Mouse (Mus musculus) liver, embryonic 16.5 days (tissue): ENCODE results near the gene Sbf2. TPM values are rescaled to one million over a fixed set of nuclear protein-coding genes. Genes with fewer than 3 reads are reported as not detected.

ENCODE experiments used
- ATAC-seq: fragments of 200-750 bp; cut with Nextera tagmentation; 2 replicates; pipeline ENCODE4 v1.8.0; 2017; ENCODE audit warnings: low read depth, mild to moderate bottlenecking, moderate number of reproducible peaks, moderate library complexity
- H3K27ac ChIP-seq: fragments of 300-500 bp; sonication (generic); 2 replicates; pipeline ENCODE4 v1.5.1; 2014; ENCODE audit warnings: mild to moderate bottlenecking, low read length
- H3K27me3 ChIP-seq: fragments of 300-500 bp; sonication (generic); 2 replicates; pipeline ENCODE4 v1.6.1; 2014; ENCODE audit warnings: low read depth, low read length, mixed read lengths; ENCODE audit not compliant: control insufficient read depth, insufficient read depth
- H3K36me3 ChIP-seq: fragments of 300-500 bp; sonication (generic); 2 replicates; pipeline ENCODE4 v1.6.1; 2014; ENCODE audit warnings: mild to moderate bottlenecking; ENCODE audit not compliant: control insufficient read depth, insufficient read depth
- H3K4me1 ChIP-seq: fragments of 300-500 bp; sonication (generic); 2 replicates; pipeline ENCODE4 v1.6.1; 2014; ENCODE audit warnings: low read depth, low read length, mixed read lengths; ENCODE audit not compliant: control insufficient read depth
- H3K4me2 ChIP-seq: fragments of 300-500 bp; sonication (generic); 2 replicates; pipeline ENCODE4 v1.6.1; 2014; ENCODE audit warnings: low read depth, low read length, mixed read lengths
- H3K4me3 ChIP-seq: fragments of 300-500 bp; sonication (generic); 2 replicates; pipeline ENCODE4 v1.5.1; 2014; ENCODE audit warnings: low read depth, mild to moderate bottlenecking, low read length
- H3K9ac ChIP-seq: fragments of 300-500 bp; sonication (generic); 2 replicates; pipeline ENCODE4 v1.6.1; 2014; ENCODE audit warnings: low read depth, low read length
- H3K9me3 ChIP-seq: fragments of 300-500 bp; sonication (generic); replicated peaks from 2 replicates; pipeline ENCODE4 v1.6.1; 2016; ENCODE audit warnings: low read length; ENCODE audit not compliant: control insufficient read depth
- WGBS: fragments of 180-500 bp; shearing (Covaris S2); extraction: QIAGEN DNeasy Blood & Tissue Kit; methylation state at CpG from one replicate; pipeline ENCODE4 v1.1.7; 2014; ENCODE audit not compliant: insufficient replicate concordance; 5-methylcytosine and 5-hydroxymethylcytosine counted together
- polyA plus RNA-seq: library from polyadenylated mRNA; unstranded; fragments of >200 nt; fragmentation: Nextera tagmentation; extraction: Ambion mirVana; gene quantifications from 2 replicates; pipeline ENCODE4 v1.2.1, GENCODE M21; 2015

Sbf2 gene
- polyA plus RNA-seq, 1 experiment from 2014 or later, result 7.3 TPM

- H3K4me2 ChIP-seq, result no peak overlapping the region
- 71% methylated on average over 1 of the region's 1 CpGs for WGBS
- H3K27me3 ChIP-seq, result no peaks in the 10 kb centered on the region
- no peak overlapping the region for H3K4me3 ChIP-seq
- no peak for ATAC-seq
- H3K9ac ChIP-seq, result no peak overlapping the region
- no peak overlapping the region for H3K27ac ChIP-seq
- H3K4me1 ChIP-seq, result no peaks in the 10 kb centered on the region
- peaks cover 3% of the 10 kb centered on the region for H3K36me3 ChIP-seq
- H3K9me3 ChIP-seq, result no peaks in the 10 kb centered on the region
These were observed 289.9 kb downstream of the Sbf2 start for GRCm38 (mm10) chr7:110324852-110325251.

- no peak for ATAC-seq
- Histone ChIP-seq H3K27me3 (no peaks in the 10 kb centered on the region), H3K4me3 (no peak overlapping the region), H3K4me2 (no peak overlapping the region), H3K9ac (no peak overlapping the region), H3K36me3 (peaks cover 3% of the 10 kb centered on the region), H3K4me1 (no peaks in the 10 kb centered on the region), H3K9me3 (no peaks in the 10 kb centered on the region), H3K27ac (no peak overlapping the region)
- 59% methylated on average over 5 of the region's 5 CpGs for whole genome bisulfite sequencing
These were observed 293.6 kb downstream of the Sbf2 start for GRCm38 (mm10) chr7:110321106-110321505.

GRCm38 (mm10) chr7:110318971-110319519, 295.7 kb downstream of the Sbf2 start:
- Histone ChIP-seq H3K9me3 (no peaks in the 10 kb centered on the region), H3K4me3 (no peak overlapping the region), H3K27me3 (no peaks in the 10 kb centered on the region), H3K36me3 (no peaks in the 10 kb centered on the region; the same call in 1 of the 2 replicates), H3K27ac (no peak overlapping the region), H3K9ac (no peak overlapping the region), H3K4me2 (no peak overlapping the region), H3K4me1 (no peaks in the 10 kb centered on the region)
- 43% methylated on average over 6 of the region's 6 CpGs for WGBS
- no peak for ATAC-seq

GRCm38 (mm10) chr7:110317412-110317811, 297.3 kb downstream of the Sbf2 start:
- Histone ChIP-seq H3K36me3 (no peaks in the 10 kb centered on the region; the same call in 1 of the 2 replicates), H3K27me3 (no peaks in the 10 kb centered on the region), H3K9me3 (no peaks in the 10 kb centered on the region), H3K9ac (no peak overlapping the region), H3K4me1 (no peaks in the 10 kb centered on the region), H3K27ac (no peak overlapping the region), H3K4me3 (no peak overlapping the region), H3K4me2 (no peak overlapping the region)
- WGBS, result 68% methylated on average over 4 of the region's 4 CpGs
- no peak for ATAC-seq

- Histone ChIP-seq H3K4me3 (no peak overlapping the region), H3K9ac (no peak overlapping the region), H3K36me3 (peaks cover 2% of the 10 kb centered on the region), H3K9me3 (no peaks in the 10 kb centered on the region), H3K27ac (no peak overlapping the region), H3K27me3 (no peaks in the 10 kb centered on the region), H3K4me1 (no peaks in the 10 kb centered on the region), H3K4me2 (no peak overlapping the region)
- 63% methylated on average over 1 of the region's 1 CpGs for WGBS
- no peak for ATAC-seq
These were observed 299.4 kb downstream of the Sbf2 start for GRCm38 (mm10) chr7:110315352-110315751.

- Histone ChIP-seq H3K9ac (no peak overlapping the region), H3K4me1 (no peaks in the 10 kb centered on the region), H3K9me3 (no peaks in the 10 kb centered on the region), H3K4me3 (no peak overlapping the region), H3K4me2 (no peak overlapping the region), H3K27me3 (no peaks in the 10 kb centered on the region), H3K36me3 (peaks cover 2% of the 10 kb centered on the region), H3K27ac (no peak overlapping the region)
- WGBS, result 75% methylated on average over 7 of the region's 7 CpGs
- ATAC-seq, result no peak
These were observed 300.3 kb downstream of the Sbf2 start for GRCm38 (mm10) chr7:110314401-110314890.

- ATAC-seq, result peak; percentile 35; the same call in 1 of the 2 replicates
- WGBS, result 16% methylated on average over 9 of the region's 9 CpGs
These were observed 301.2 kb downstream of the Sbf2 start for GRCm38 (mm10) chr7:110313392-110314055.

GRCm38 (mm10) chr7:110309246-110309645, 305.5 kb downstream of the Sbf2 start:
- H3K36me3 ChIP-seq, result peaks cover 2% of the 10 kb centered on the region; the same call in 1 of the 2 replicates
- no peak for ATAC-seq
- no peaks in the 10 kb centered on the region for H3K9me3 ChIP-seq
- H3K4me1 ChIP-seq, result no peaks in the 10 kb centered on the region
- no peak overlapping the region for H3K4me3 ChIP-seq
- no peaks in the 10 kb centered on the region for H3K27me3 ChIP-seq
- no peak overlapping the region for H3K4me2 ChIP-seq
- no peak overlapping the region for H3K9ac ChIP-seq
- WGBS, result 69% methylated on average over 8 of the region's 8 CpGs
- no peak overlapping the region for H3K27ac ChIP-seq

More at GRCm38 (mm10) chr7:110313392-110314055, 301.2 kb downstream of the Sbf2 start:
- no peaks in the 10 kb centered on the region for H3K4me1 ChIP-seq
- H3K27me3 ChIP-seq, result no peaks in the 10 kb centered on the region
- no peak overlapping the region for H3K4me2 ChIP-seq
- no peaks in the 10 kb centered on the region for H3K9me3 ChIP-seq
- peaks cover 2% of the 10 kb centered on the region for H3K36me3 ChIP-seq
- no peak overlapping the region for H3K27ac ChIP-seq
- H3K4me3 ChIP-seq, result no peak overlapping the region
- no peak overlapping the region for H3K9ac ChIP-seq

- H3K4me2 ChIP-seq, result no peak overlapping the region
- H3K4me1 ChIP-seq, result no peaks in the 10 kb centered on the region
- no peak overlapping the region for H3K27ac ChIP-seq
- no peak for ATAC-seq
- WGBS, result 72% methylated on average over 11 of the region's 11 CpGs
- H3K9ac ChIP-seq, result no peak overlapping the region
- no peaks in the 10 kb centered on the region for H3K9me3 ChIP-seq
- no peak overlapping the region for H3K4me3 ChIP-seq
- peaks cover 2% of the 10 kb centered on the region; the same call in 1 of the 2 replicates for H3K36me3 ChIP-seq
- no peaks in the 10 kb centered on the region for H3K27me3 ChIP-seq
These were observed 307.0 kb downstream of the Sbf2 start for GRCm38 (mm10) chr7:110307741-110308140.
